Mouse (Mus musculus) liver, embryonic 16.5 days (tissue): ENCODE data around the gene Abca7. TPM values are rescaled to one million over a fixed set of nuclear protein-coding genes. Genes with fewer than 3 reads are reported as not detected.

Experiments
- ATAC-seq: fragments of 200-750 bp; cut with Nextera tagmentation; 2 replicates; pipeline ENCODE4 v1.8.0; 2017; ENCODE audit warnings: low read depth, mild to moderate bottlenecking, moderate number of reproducible peaks, moderate library complexity
- H3K27ac ChIP-seq: fragments of 300-500 bp; sonication (generic); 2 replicates; pipeline ENCODE4 v1.5.1; 2014; ENCODE audit warnings: mild to moderate bottlenecking, low read length
- H3K27me3 ChIP-seq: fragments of 300-500 bp; sonication (generic); 2 replicates; pipeline ENCODE4 v1.6.1; 2014; ENCODE audit warnings: low read depth, low read length, mixed read lengths; ENCODE audit not compliant: control insufficient read depth, insufficient read depth
- H3K36me3 ChIP-seq: fragments of 300-500 bp; sonication (generic); 2 replicates; pipeline ENCODE4 v1.6.1; 2014; ENCODE audit warnings: mild to moderate bottlenecking; ENCODE audit not compliant: control insufficient read depth, insufficient read depth
- H3K4me1 ChIP-seq: fragments of 300-500 bp; sonication (generic); 2 replicates; pipeline ENCODE4 v1.6.1; 2014; ENCODE audit warnings: low read depth, low read length, mixed read lengths; ENCODE audit not compliant: control insufficient read depth
- H3K4me2 ChIP-seq: fragments of 300-500 bp; sonication (generic); 2 replicates; pipeline ENCODE4 v1.6.1; 2014; ENCODE audit warnings: low read depth, low read length, mixed read lengths
- H3K4me3 ChIP-seq: fragments of 300-500 bp; sonication (generic); 2 replicates; pipeline ENCODE4 v1.5.1; 2014; ENCODE audit warnings: low read depth, mild to moderate bottlenecking, low read length
- H3K9ac ChIP-seq: fragments of 300-500 bp; sonication (generic); 2 replicates; pipeline ENCODE4 v1.6.1; 2014; ENCODE audit warnings: low read depth, low read length
- H3K9me3 ChIP-seq: fragments of 300-500 bp; sonication (generic); replicated peaks from 2 replicates; pipeline ENCODE4 v1.6.1; 2016; ENCODE audit warnings: low read length; ENCODE audit not compliant: control insufficient read depth
- WGBS: fragments of 180-500 bp; shearing (Covaris S2); extraction: QIAGEN DNeasy Blood & Tissue Kit; methylation state at CpG from one replicate; pipeline ENCODE4 v1.1.7; 2014; ENCODE audit not compliant: insufficient replicate concordance; 5-methylcytosine and 5-hydroxymethylcytosine counted together
- polyA plus RNA-seq: library from polyadenylated mRNA; unstranded; fragments of >200 nt; fragmentation: Nextera tagmentation; extraction: Ambion mirVana; gene quantifications from 2 replicates; pipeline ENCODE4 v1.2.1, GENCODE M21; 2015

Gene Abca7
- polyA plus RNA-seq, 1 experiment from 2014 or later: 9.0 TPM

GRCm38 (mm10) chr10:79978061-79978460 lies 18.2 kb upstream of the Abca7 start:
- no peak for ATAC-seq
- peaks cover 41% of the 10 kb centered on the region for H3K36me3 ChIP-seq
- 94% methylated on average over 21 of the region's 21 CpGs for WGBS

GRCm38 (mm10) chr10:79979401-79980155 lies 16.7 kb upstream of the Abca7 start:
- peaks cover 41% of the 10 kb centered on the region for H3K36me3 ChIP-seq

More at GRCm38 (mm10) chr10:79978061-79978460, 18.2 kb upstream of the Abca7 start:
- H3K4me3 ChIP-seq: no peak overlapping the region
- H3K4me1 ChIP-seq: peaks cover 8% of the 10 kb centered on the region
- H3K9ac ChIP-seq: no peak overlapping the region
- peaks cover 28% of the 10 kb centered on the region for H3K9me3 ChIP-seq
- H3K27me3 ChIP-seq: no peaks in the 10 kb centered on the region; the same call in 1 of the 2 replicates
- H3K27ac ChIP-seq: no peak overlapping the region
- H3K4me2 ChIP-seq: no peak overlapping the region

GRCm38 (mm10) chr10:79983205-79983604 lies 13.1 kb upstream of the Abca7 start:
- Histone ChIP-seq H3K9ac (peak overlapping the region; percentile 92), H3K4me3 (peak overlapping the region; percentile 87), H3K4me1 (peaks cover 41% of the 10 kb centered on the region), H3K36me3 (peaks cover 11% of the 10 kb centered on the region), H3K4me2 (peak overlapping the region; percentile 96), H3K27ac (peak overlapping the region; percentile 99), H3K27me3 (peaks cover 9% of the 10 kb centered on the region), H3K9me3 (peaks cover 4% of the 10 kb centered on the region; the same call in 1 of the 2 replicates)
- WGBS: 66% methylated on average over 5 of the region's 5 CpGs
- no peak for ATAC-seq

More at GRCm38 (mm10) chr10:79979401-79980155, 16.7 kb upstream of the Abca7 start:
- Histone ChIP-seq H3K27ac (no peak overlapping the region), H3K4me3 (no peak overlapping the region), H3K9me3 (peaks cover 28% of the 10 kb centered on the region), H3K4me1 (peaks cover 13% of the 10 kb centered on the region), H3K4me2 (no peak overlapping the region), H3K9ac (no peak overlapping the region), H3K27me3 (no peaks in the 10 kb centered on the region)
- 91% methylated on average over 22 of the region's 22 CpGs for WGBS
- no peak for ATAC-seq

- under 1% methylated on average over 17 of the region's 21 CpGs for WGBS
- H3K27ac ChIP-seq: peak overlapping the region; percentile 99
- peaks cover under 1% of the 10 kb centered on the region; the same call in 1 of the 2 replicates for H3K9me3 ChIP-seq
- no peak for ATAC-seq
- H3K4me2 ChIP-seq: peak overlapping the region; percentile 96
- H3K4me3 ChIP-seq: peak overlapping the region; percentile 87
- H3K9ac ChIP-seq: peak overlapping the region; percentile 92
- H3K36me3 ChIP-seq: peaks cover 6% of the 10 kb centered on the region
- H3K27me3 ChIP-seq: peaks cover 13% of the 10 kb centered on the region
- H3K4me1 ChIP-seq: peaks cover 45% of the 10 kb centered on the region
These were observed 12.6 kb upstream of the Abca7 start for GRCm38 (mm10) chr10:79983670-79984069.

- H3K27me3 ChIP-seq: peaks cover 20% of the 10 kb centered on the region
- H3K9me3 ChIP-seq: no peaks in the 10 kb centered on the region
- H3K9ac ChIP-seq: peak within 1 kb of the TSS; percentile 92
- no peaks in the 10 kb centered on the region for H3K36me3 ChIP-seq
- 0% methylated on average over 37 of the region's 49 CpGs for WGBS
- peak within 1 kb of the TSS; percentile 99 for H3K27ac ChIP-seq
- peaks cover 51% of the 10 kb centered on the region for H3K4me1 ChIP-seq
- ATAC-seq: peak; percentile 67
- H3K4me2 ChIP-seq: peak within 1 kb of the TSS; percentile 96
- peak within 1 kb of the TSS; percentile 87 for H3K4me3 ChIP-seq
These were observed 12.0 kb upstream of the Abca7 start, which contains the start of gene Tmem259 for GRCm38 (mm10) chr10:79984195-79984816. Gene Tmem259, minus strand, starts transcription at chr10:79984330.

- Histone ChIP-seq H3K9me3 (no peaks in the 10 kb centered on the region), H3K4me3 (peak overlapping the region; percentile 87), H3K4me2 (peak overlapping the region; percentile 96), H3K27me3 (peaks cover 25% of the 10 kb centered on the region), H3K9ac (peak overlapping the region; percentile 92), H3K4me1 (peaks cover 51% of the 10 kb centered on the region), H3K36me3 (no peaks in the 10 kb centered on the region), H3K27ac (peak overlapping the region; percentile 99)
- ATAC-seq: peak; percentile 87
- WGBS: under 1% methylated on average over 22 of the region's 22 CpGs
These were observed 11.4 kb upstream of the Abca7 start for GRCm38 (mm10) chr10:79984871-79985270.

GRCm38 (mm10) chr10:79985334-79986231 lies 10.7 kb upstream of the Abca7 start:
- 2% methylated on average over 35 of the region's 35 CpGs for WGBS
- peaks cover 51% of the 10 kb centered on the region for H3K4me1 ChIP-seq
- peak; percentile 30 for ATAC-seq
- H3K36me3 ChIP-seq: no peaks in the 10 kb centered on the region
- no peaks in the 10 kb centered on the region for H3K9me3 ChIP-seq
- peak overlapping the region; percentile 96 for H3K4me2 ChIP-seq
- peak overlapping the region; percentile 99 for H3K27ac ChIP-seq
- peak overlapping the region; percentile 92 for H3K9ac ChIP-seq
- peaks cover 28% of the 10 kb centered on the region for H3K27me3 ChIP-seq
- H3K4me3 ChIP-seq: peak overlapping the region; percentile 87

- Histone ChIP-seq H3K4me3 (peak overlapping the region; percentile 87), H3K9me3 (no peaks in the 10 kb centered on the region), H3K27me3 (peaks cover 28% of the 10 kb centered on the region), H3K4me1 (peaks cover 51% of the 10 kb centered on the region), H3K4me2 (peak overlapping the region; percentile 96), H3K9ac (peak overlapping the region; percentile 92), H3K27ac (peak overlapping the region; percentile 99), H3K36me3 (no peaks in the 10 kb centered on the region)
- 20% methylated on average over 6 of the region's 6 CpGs for WGBS
- ATAC-seq: peak; percentile 22
These were observed 9.9 kb upstream of the Abca7 start for GRCm38 (mm10) chr10:79986232-79986878.
